Mouse (Mus musculus): ENCODE measurements around the gene Gprc5b. TPM values are rescaled to one million over a fixed set of nuclear protein-coding genes. Genes with fewer than 3 reads are reported as not detected.

Gprc5b gene
- total and polyA plus RNA-seq, 3 experiments: 0.04 to 0.06 TPM; not detected in 1

DNA sequence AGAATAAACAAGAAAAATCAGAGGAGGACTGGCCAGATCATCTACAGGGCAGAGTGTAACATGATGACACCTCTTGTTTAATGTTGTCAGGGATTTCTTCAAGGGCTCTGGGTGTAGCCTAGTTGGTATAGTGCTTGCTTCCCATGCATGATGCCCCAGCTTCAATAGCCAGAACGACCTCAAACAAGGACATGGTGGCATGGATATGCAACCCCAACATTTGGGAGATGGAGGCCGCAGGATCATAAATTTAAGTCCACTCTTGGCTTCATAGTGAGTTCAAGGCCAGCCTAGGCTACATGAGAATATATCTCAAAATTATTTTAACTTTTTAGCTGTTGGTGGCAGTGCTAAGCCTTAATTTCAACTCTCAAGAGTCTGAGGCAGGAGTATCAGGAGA is 67.7 kb downstream of the Gprc5b start:
- TF ChIP-seq HCFC1 (IDR thresholded peaks at IDR 0.05; ENCODE audit: low read depth, low read length) (no peak), GABPA (IDR thresholded peaks at IDR 0.05; ENCODE audit: insufficient replicate concordance, low read depth, low read length) (no peak), NELFE (IDR thresholded peaks at IDR 0.05; ENCODE audit: low read depth, low read length) (no peak), RAD21 (IDR thresholded peaks at IDR 0.05; ENCODE audit: low read depth, low read length) (no peak), EP300 (IDR thresholded peaks at IDR 0.05; ENCODE audit: low read length) (no peak), MYC (IDR thresholded peaks at IDR 0.05; ENCODE audit: low read depth, low read length) (no peak), UBTF (IDR thresholded peaks at IDR 0.05; ENCODE audit: low read depth, low read length) (no peak), BHLHE40 (IDR thresholded peaks at IDR 0.05; ENCODE audit: low read depth, low read length) (no peak), TBP (conservative IDR thresholded peaks at IDR 0.05; ENCODE audit: low read depth, low read length) (no peak), TCF12 (IDR thresholded peaks at IDR 0.05; ENCODE audit: low read depth, low read length) (no peak), USF1 (IDR thresholded peaks at IDR 0.05; ENCODE audit: low read depth, low read length) (no peak), POLR2AphosphoS2 (IDR thresholded peaks at IDR 0.05; ENCODE audit: low read depth, low read length) (no peak), SMC3 (IDR thresholded peaks at IDR 0.05; ENCODE audit: low read depth, low read length) (no peak), ZMIZ1 (IDR thresholded peaks at IDR 0.05; ENCODE audit: low read depth, low read length) (no peak)
- H3K4me2 ChIP-seq (ENCODE audit: insufficient read depth, low read depth, poor library complexity, severe bottlenecking): no peak overlapping the region

DNA sequence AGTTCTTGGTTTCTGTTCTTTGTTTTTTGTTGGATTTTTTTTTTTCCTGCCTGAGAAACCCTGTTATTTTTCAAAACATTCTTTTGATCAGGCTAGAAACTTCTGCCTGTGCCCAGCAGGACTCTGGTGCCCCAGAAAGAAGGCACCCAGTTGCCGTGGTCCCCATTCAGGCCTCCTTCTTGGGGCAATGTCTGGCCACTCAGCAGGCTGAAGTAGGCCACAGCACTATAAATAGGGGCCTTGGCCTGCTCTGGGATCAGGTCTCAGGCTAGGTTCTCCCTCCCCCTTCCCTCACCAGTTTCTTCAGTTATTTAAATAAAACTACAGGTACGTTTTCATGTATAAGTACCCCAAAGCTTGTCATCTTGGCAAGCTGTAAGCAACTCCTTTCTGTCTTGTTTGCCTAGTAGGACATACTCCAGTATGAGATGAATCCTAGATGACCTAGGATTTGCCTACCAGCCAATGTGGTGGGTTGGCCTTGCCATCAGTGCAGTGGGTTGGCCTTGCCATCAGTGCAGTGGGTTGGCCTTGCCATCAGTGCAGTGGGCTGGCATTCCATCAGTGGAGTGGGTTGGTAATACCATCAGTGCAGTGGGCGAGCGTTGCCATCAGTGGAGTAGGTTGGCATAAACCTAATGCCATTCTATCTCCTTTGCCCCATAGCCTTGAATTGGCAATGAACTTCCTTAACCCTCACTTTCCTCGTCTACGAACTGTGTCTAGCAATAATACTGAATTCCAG is 68.3 kb downstream of the Gprc5b start:
- Histone ChIP-seq H3K4me3 (replicated peaks in 1 of 3; ENCODE audit: low read depth in 2 of 3, low read length in 2 of 3, poor library complexity in 1 of 3) (no peak overlapping the region), H3K79me2 (replicated peaks; ENCODE audit: control insufficient read depth, extremely low read depth, insufficient read depth, poor library complexity, severe bottlenecking) (no peaks in the 10 kb centered on the region), H3K4me2 (ENCODE audit: insufficient read depth, low read depth, poor library complexity, severe bottlenecking) (no peak overlapping the region), H3K9ac (ENCODE audit: insufficient read depth, low read depth) (no peak overlapping the region), H3K36me3 (replicated peaks in 1 of 2; ENCODE audit: control insufficient read depth in 1 of 2, insufficient read depth in 1 of 2, low read length in 1 of 2) (no peaks in the 10 kb centered on the region), H3K27me3 (replicated peaks) (no peaks in the 10 kb centered on the region), H3K27ac (ENCODE audit: insufficient read depth, low read depth) (no peak overlapping the region), H3K4me1 (ENCODE audit: control insufficient read depth in 1 of 2, insufficient read depth in 2 of 2) (peaks cover 0 to 15% of the 10 kb centered on the region in 2 experiments; a peak in 2 of 4 replicates), H3K9me3 (replicated peaks; ENCODE audit: low read length) (no peaks in the 10 kb centered on the region)
- in situ Hi-C loops (cut with MboI; ENCODE audit: low pct_ligation_motif_present, low pct_unique_long_range_greater_than_20kb, low sequenced_read_pairs): no loop called here
- TF ChIP-seq ELF1 (IDR thresholded peaks at IDR 0.05; ENCODE audit: low read depth, low read length) (no peak), MEF2A (IDR thresholded peaks at IDR 0.05; ENCODE audit: borderline replicate concordance, low read depth, low read length) (no peak), ZKSCAN1 (IDR thresholded peaks at IDR 0.05; ENCODE audit: borderline replicate concordance, low read depth, low read length) (no peak), SMC3 (IDR thresholded peaks at IDR 0.05; ENCODE audit: low read depth, low read length) (no peak), POLR2A (IDR thresholded peaks at IDR 0.05; ENCODE audit: low read depth, low read length) (no peak), USF2 (conservative IDR thresholded peaks at IDR 0.05; ENCODE audit: low read depth, low read length) (no peak), CTCF (conservative IDR thresholded peaks at IDR 0.05 in 1 of 2, IDR thresholded peaks at IDR 0.05 in 1 of 2; ENCODE audit: low read depth in 2 of 2, low read length in 2 of 2) (no peak), RAD21 (IDR thresholded peaks at IDR 0.05; ENCODE audit: low read depth, low read length) (no peak), ZMIZ1 (IDR thresholded peaks at IDR 0.05; ENCODE audit: low read depth, low read length) (no peak), USF1 (IDR thresholded peaks at IDR 0.05; ENCODE audit: low read depth, low read length) (no peak), EP300 (IDR thresholded peaks at IDR 0.05; ENCODE audit: low read length) (no peak), JUND (conservative IDR thresholded peaks at IDR 0.05; ENCODE audit: low read depth, low read length) (no peak), POLR2AphosphoS2 (IDR thresholded peaks at IDR 0.05; ENCODE audit: low read depth, low read length) (no peak), ZC3H11A (IDR thresholded peaks at IDR 0.05; ENCODE audit: low read depth, low read length) (no peak), CHD2 (IDR thresholded peaks at IDR 0.05; ENCODE audit: low read length) (no peak), MAZ (IDR thresholded peaks at IDR 0.05; ENCODE audit: low read depth, low read length) (no peak), IRF4 (IDR thresholded peaks at IDR 0.05; ENCODE audit: low read depth, low read length) (no peak), CHD1 (IDR thresholded peaks at IDR 0.05; ENCODE audit: low read depth, low read length) (no peak), HCFC1 (IDR thresholded peaks at IDR 0.05; ENCODE audit: low read depth, low read length) (no peak)
- no peak for DNase-seq (ENCODE audit: extremely low read depth)
- dilution Hi-C loops (cut with MboI; ENCODE audit: extremely low pct_ligation_motif_present, extremely low pct_unique_long_range_greater_than_20kb, low sequenced_read_pairs): no loop called here

More for the DNA sequence above, 67.7 kb downstream of the Gprc5b start:
- H3K4me1 ChIP-seq (ENCODE audit: control insufficient read depth in 1 of 2, insufficient read depth in 2 of 2): peaks cover 0 to 9% of the 10 kb centered on the region in 2 experiments; a peak in 2 of 4 replicates
- no peaks in the 10 kb centered on the region for H3K9me3 ChIP-seq (replicated peaks; ENCODE audit: low read length)
- H3K36me3 ChIP-seq (replicated peaks in 1 of 2; ENCODE audit: control insufficient read depth in 1 of 2, insufficient read depth in 1 of 2, low read length in 1 of 2): no peaks in the 10 kb centered on the region
- dilution Hi-C loops (cut with MboI; ENCODE audit: extremely low pct_ligation_motif_present, extremely low pct_unique_long_range_greater_than_20kb, low sequenced_read_pairs): no loop called here
- H3K27me3 ChIP-seq (replicated peaks): no peaks in the 10 kb centered on the region
- in situ Hi-C loops (cut with MboI; ENCODE audit: low pct_ligation_motif_present, low pct_unique_long_range_greater_than_20kb, low sequenced_read_pairs): no loop called here
- DNase-seq (ENCODE audit: extremely low read depth): no peak
- H3K79me2 ChIP-seq (replicated peaks; ENCODE audit: control insufficient read depth, extremely low read depth, insufficient read depth, poor library complexity, severe bottlenecking): no peaks in the 10 kb centered on the region
- H3K4me3 ChIP-seq (replicated peaks in 1 of 3; ENCODE audit: low read depth in 2 of 3, low read length in 2 of 3, poor library complexity in 1 of 3): no peak overlapping the region
- no peak overlapping the region for H3K9ac ChIP-seq (ENCODE audit: insufficient read depth, low read depth)
- H3K27ac ChIP-seq (ENCODE audit: insufficient read depth, low read depth): no peak overlapping the region
